Mouse (Mus musculus) testis, adult 2 months (tissue): ENCODE data around the gene Ifnl3.

Experiments used
- CTCF ChIP-seq: fragments of 200-500 bp; IDR thresholded peaks from 2 replicates; pipeline ENCODE4 v1.5.1; 2012; ENCODE audit warnings: low read depth, mild to moderate bottlenecking, inconsistent platforms, low read length, moderate library complexity; ENCODE audit not compliant: control insufficient read depth, insufficient read depth, insufficient replicate concordance
- POLR2A ChIP-seq: fragments of 200-500 bp; IDR thresholded peaks from 2 replicates; pipeline ENCODE4 v1.6.1; 2012; ENCODE audit warnings: low read depth, mild to moderate bottlenecking, inconsistent platforms, low read length, moderate library complexity; ENCODE audit not compliant: control insufficient read depth

GRCm38 (mm10) chr7:28490410-28490809 is 32.2 kb upstream of the Ifnl3 start:
- TF ChIP-seq CTCF, result peak; percentile 53; the same call in 1 of the 2 replicates
- TF ChIP-seq POLR2A, result no peak
